Mouse (Mus musculus): ENCODE measurements around the gene Dnajb11.

Dnajb11 gene

GRCm38 (mm10) chr16:22883441-22883840 lies 25.8 kb downstream of the Dnajb11 start:
- no peak for DNase-seq

- no peak for DNase-seq
Observed at GRCm38 (mm10) chr16:22885356-22885755, 27.7 kb downstream of the Dnajb11 start.

- no peak for DNase-seq
Observed at GRCm38 (mm10) chr16:22886726-22887125, 29.1 kb downstream of the Dnajb11 start.

- no peak for DNase-seq
Observed at GRCm38 (mm10) chr16:22888835-22889234, 31.2 kb downstream of the Dnajb11 start.

GRCm38 (mm10) chr16:22889716-22890115 lies 32.1 kb downstream of the Dnajb11 start:
- DNase-seq, result no peak

GRCm38 (mm10) chr16:22890683-22891510 lies 33.3 kb downstream of the Dnajb11 start, which contains the start of gene Ahsg:
Ahsg (plus strand) TSS chr16:22891277.
- no peak for DNase-seq

DNA sequence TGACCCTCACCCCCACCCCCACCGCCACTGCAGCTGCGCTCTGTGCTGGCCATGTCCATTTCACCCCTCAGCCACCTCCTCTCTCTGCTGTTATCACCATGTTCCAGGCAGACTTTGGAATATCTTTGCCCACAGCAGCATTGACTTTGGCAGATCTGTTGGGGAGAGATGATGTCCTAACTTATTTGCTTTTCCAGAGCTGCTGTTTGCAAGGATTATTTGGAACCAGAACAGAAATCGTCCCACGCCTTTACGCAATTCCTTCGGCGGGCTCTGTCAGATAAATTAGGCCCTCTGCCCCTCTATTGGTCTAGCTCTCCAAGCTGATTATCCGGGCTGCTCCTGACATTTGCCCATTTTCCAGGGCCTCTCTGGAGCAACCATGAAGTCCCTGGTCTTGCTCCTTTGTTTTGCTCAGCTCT lies 34.1 kb downstream of the Dnajb11 start:
- DNase-seq, result no peak

- DNase-seq, result no peak
Observed at GRCm38 (mm10) chr16:22894095-22894494, 36.5 kb downstream of the Dnajb11 start.

DNA sequence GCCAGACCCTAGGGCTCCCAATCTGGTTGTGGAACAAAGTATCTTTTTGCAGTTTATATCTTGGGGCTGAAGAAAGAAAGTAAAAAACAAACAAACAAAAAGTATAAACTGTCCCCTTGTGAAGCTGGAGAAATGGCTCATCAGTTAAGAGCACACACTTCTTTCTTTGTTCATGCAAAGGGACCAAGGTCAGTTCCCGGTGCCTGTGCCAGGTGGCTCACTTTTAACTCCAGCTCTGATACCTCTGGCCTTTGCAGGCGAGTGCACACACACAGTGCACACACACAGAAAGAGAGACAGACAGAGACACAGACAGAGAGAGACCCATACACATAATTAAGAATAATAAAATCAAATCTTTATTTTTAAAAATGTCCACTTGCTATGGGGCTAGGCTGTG lies 39.0 kb downstream of the Dnajb11 start:
- DNase-seq, result no peak

GRCm38 (mm10) chr16:22899346-22899745 lies 41.7 kb downstream of the Dnajb11 start:
- no peak for DNase-seq

GRCm38 (mm10) chr16:22899866-22900570 lies 42.4 kb downstream of the Dnajb11 start:
- DNase-seq, result no peak

GRCm38 (mm10) chr16:22901326-22901725 lies 43.7 kb downstream of the Dnajb11 start:
- no peak for DNase-seq

GRCm38 (mm10) chr16:22909290-22909689 lies 51.6 kb downstream of the Dnajb11 start:
- no peak for DNase-seq

DNA sequence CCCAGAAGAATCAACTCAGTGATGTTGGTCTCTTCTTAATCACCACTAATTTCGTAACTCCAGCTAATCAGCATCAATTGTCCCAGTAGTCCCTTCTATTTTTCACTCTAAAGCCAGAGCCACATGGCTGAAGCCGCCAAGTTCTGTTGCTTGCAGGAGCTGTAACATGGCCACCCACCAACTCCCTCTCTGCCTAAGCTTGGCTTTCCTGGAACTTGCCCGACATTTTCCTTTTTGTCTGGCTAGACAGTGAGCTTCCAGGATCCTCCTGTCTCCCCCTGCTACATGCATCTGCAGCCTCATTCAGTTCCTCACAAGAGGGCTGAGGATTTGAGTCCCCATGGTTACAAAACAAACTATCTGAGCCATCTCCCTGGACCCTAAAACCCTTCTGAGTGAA lies 54.3 kb downstream of the Dnajb11 start:
- DNase-seq, result no peak

GRCm38 (mm10) chr16:22912886-22913285 lies 55.2 kb downstream of the Dnajb11 start:
- DNase-seq, result no peak

DNA sequence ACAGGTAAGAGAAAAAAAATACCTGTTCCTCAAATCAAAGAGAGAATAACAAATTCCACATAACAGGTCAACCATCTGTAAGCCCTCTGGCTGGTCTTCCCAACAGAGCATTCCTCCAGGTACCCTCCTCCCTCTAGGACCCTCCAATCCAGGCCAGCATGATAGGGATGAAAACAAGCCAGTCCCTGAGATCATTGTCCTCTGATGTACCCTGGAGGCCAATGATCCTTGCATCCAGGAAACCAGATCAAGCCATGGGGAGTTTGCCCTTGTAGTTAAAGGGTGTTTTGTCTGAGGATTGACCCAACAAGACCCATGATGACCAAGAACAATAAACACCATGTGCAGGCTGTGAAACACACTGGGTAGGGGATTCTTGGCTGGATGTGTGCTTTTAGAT lies 56.6 kb downstream of the Dnajb11 start:
- no peak for DNase-seq

DNA sequence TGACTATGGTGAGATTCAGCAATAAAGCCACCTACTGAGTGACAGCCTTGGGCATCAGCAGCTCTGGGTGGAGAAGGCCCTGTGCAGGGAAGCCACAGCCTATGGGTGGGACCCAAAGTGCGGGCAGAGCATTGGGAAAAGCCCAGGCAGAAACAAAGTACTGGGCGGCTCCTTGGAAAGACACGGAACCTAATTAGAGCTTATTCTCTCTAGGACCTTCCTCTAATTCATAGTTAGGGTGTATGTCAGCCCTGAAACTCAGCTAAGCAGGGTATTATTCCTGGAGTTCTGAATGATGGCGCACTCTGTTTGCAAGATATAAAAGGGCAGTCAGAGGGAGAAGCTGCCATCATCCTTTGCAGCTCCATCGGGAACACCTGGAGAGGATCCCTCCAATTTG lies 60.4 kb downstream of the Dnajb11 start, which contains the start of gene Fetub:
TSS of gene Fetub (plus strand) at position 301 of the 400 bp plus-strand sequence.
- no peak for DNase-seq

GRCm38 (mm10) chr16:22918664-22919312 lies 61.1 kb downstream of the Dnajb11 start:
- DNase-seq, result peak; percentile 54

GRCm38 (mm10) chr16:22919971-22920854 lies 62.6 kb downstream of the Dnajb11 start:
- DNase-seq, result peak; percentile 5

GRCm38 (mm10) chr16:22921761-22922160 lies 64.1 kb downstream of the Dnajb11 start:
- no peak for DNase-seq

- no peak for DNase-seq
Observed at GRCm38 (mm10) chr16:22922433-22922832, 64.8 kb downstream of the Dnajb11 start.
